Mouse (Mus musculus): Measurements from ENCODE around the gene Fastk. TPM values are rescaled to one million over a fixed set of nuclear protein-coding genes. Genes with fewer than 3 reads are reported as not detected.

Fastk gene
- total and polyA plus RNA-seq, 2 experiments from 2014 or later, result 223 to 368 TPM

- no peak for ATAC-seq (ENCODE audit: insufficient read depth, low read depth)
- Histone ChIP-seq H3K27me3 (ENCODE audit: control insufficient read depth, insufficient read depth, low read length) (no peaks in the 10 kb centered on the region), H3K27ac (ENCODE audit: low read depth) (no peak overlapping the region), H3K9me3 (replicated peaks; ENCODE audit: control insufficient read depth, low read length) (no peaks in the 10 kb centered on the region), H3K4me3 (ENCODE audit: low read depth, low read length) (no peak overlapping the region), H3K4me1 (ENCODE audit: control insufficient read depth, insufficient read depth) (0 out of 2 replicates have a peak, but pooled peaks cover 2% of the 10 kb centered on the region), H3K36me3 (replicated peaks; ENCODE audit: control insufficient read depth, insufficient read depth, low read length) (0 out of 2 replicates have a peak, but pooled peaks cover 2% of the 10 kb centered on the region), H3K9ac (replicated peaks; ENCODE audit: low read depth, low read length) (no peak overlapping the region), H3K4me2 (ENCODE audit: low read depth, low read length) (no peak overlapping the region)
- no peak for DNase-seq (ENCODE audit: low spot score)
- WGBS, result 64% methylated on average over 12 of the region's 12 CpGs
- TF ChIP-seq EP300 (IDR thresholded peaks at IDR 0.05; ENCODE audit: low read depth) (no peak), CTCF (IDR thresholded peaks at IDR 0.05; ENCODE audit: low read depth) (no peak)
Measured at GRCm38 (mm10) chr5:24466762-24467161, 21.7 kb upstream of the Fastk start.

- no peaks in the 10 kb centered on the region for H3K9me3 ChIP-seq (replicated peaks; ENCODE audit: control insufficient read depth, low read length)
- H3K4me2 ChIP-seq (ENCODE audit: low read depth, low read length), result peak overlapping the region; percentile 30; the same call in 1 of the 2 replicates
- 63% methylated on average over 7 of the region's 7 CpGs for WGBS
- no peak for TF ChIP-seq EP300 (IDR thresholded peaks at IDR 0.05; ENCODE audit: low read depth)
- TF ChIP-seq CTCF (IDR thresholded peaks at IDR 0.05; ENCODE audit: low read depth), result no peak
- H3K4me1 ChIP-seq (ENCODE audit: control insufficient read depth, insufficient read depth), result peaks cover 15% of the 10 kb centered on the region
- H3K36me3 ChIP-seq (replicated peaks; ENCODE audit: control insufficient read depth, insufficient read depth, low read length), result 0 out of 2 replicates have a peak, but pooled peaks cover 5% of the 10 kb centered on the region
- H3K9ac ChIP-seq (replicated peaks; ENCODE audit: low read depth, low read length), result 0 out of 2 replicates have a peak overlapping the region, but pooled peaks have one; percentile 20
- ATAC-seq (ENCODE audit: insufficient read depth, low read depth) (no peak), DNase-seq (ENCODE audit: low spot score) (no peak)
- H3K4me3 ChIP-seq (ENCODE audit: low read depth, low read length), result no peak overlapping the region
- H3K27ac ChIP-seq (ENCODE audit: low read depth), result peak overlapping the region; percentile 73
- H3K27me3 ChIP-seq (ENCODE audit: control insufficient read depth, insufficient read depth, low read length), result no peaks in the 10 kb centered on the region
Measured at GRCm38 (mm10) chr5:24455613-24456012, 10.5 kb upstream of the Fastk start.

GRCm38 (mm10) chr5:24455076-24455475 lies 10.0 kb upstream of the Fastk start:
- 64% methylated on average over 3 of the region's 3 CpGs for WGBS
- Histone ChIP-seq H3K27me3 (ENCODE audit: control insufficient read depth, insufficient read depth, low read length) (no peaks in the 10 kb centered on the region), H3K9me3 (replicated peaks; ENCODE audit: control insufficient read depth, low read length) (no peaks in the 10 kb centered on the region), H3K36me3 (replicated peaks; ENCODE audit: control insufficient read depth, insufficient read depth, low read length) (0 out of 2 replicates have a peak, but pooled peaks cover 5% of the 10 kb centered on the region), H3K4me1 (ENCODE audit: control insufficient read depth, insufficient read depth) (peaks cover 15% of the 10 kb centered on the region), H3K27ac (ENCODE audit: low read depth) (peak overlapping the region; percentile 73), H3K4me3 (ENCODE audit: low read depth, low read length) (no peak overlapping the region), H3K9ac (replicated peaks; ENCODE audit: low read depth, low read length) (0 out of 2 replicates have a peak overlapping the region, but pooled peaks have one; percentile 20), H3K4me2 (ENCODE audit: low read depth, low read length) (peak overlapping the region; percentile 30; the same call in 1 of the 2 replicates)
- ATAC-seq (ENCODE audit: insufficient read depth, low read depth), result no peak
- no peak for DNase-seq (ENCODE audit: low spot score)
- no peak for TF ChIP-seq CTCF (IDR thresholded peaks at IDR 0.05; ENCODE audit: low read depth)
- TF ChIP-seq EP300 (IDR thresholded peaks at IDR 0.05; ENCODE audit: low read depth), result no peak

- no peak for DNase-seq (ENCODE audit: low spot score)
Measured at GRCm38 (mm10) chr5:24453985-24454303, 8.9 kb upstream of the Fastk start.

GRCm38 (mm10) chr5:24453283-24453984 lies 8.3 kb upstream of the Fastk start:
- Histone ChIP-seq H3K4me1 (ENCODE audit: control insufficient read depth, insufficient read depth) (peaks cover 15% of the 10 kb centered on the region), H3K9me3 (replicated peaks; ENCODE audit: control insufficient read depth, low read length) (no peaks in the 10 kb centered on the region), H3K27ac (ENCODE audit: low read depth) (peak overlapping the region; percentile 89; the same call in 1 of the 2 replicates), H3K36me3 (replicated peaks; ENCODE audit: control insufficient read depth, insufficient read depth, low read length) (0 out of 2 replicates have a peak, but pooled peaks cover 5% of the 10 kb centered on the region), H3K4me3 (ENCODE audit: low read depth, low read length) (peak overlapping the region; percentile 81), H3K27me3 (ENCODE audit: control insufficient read depth, insufficient read depth, low read length) (no peaks in the 10 kb centered on the region), H3K9ac (replicated peaks; ENCODE audit: low read depth, low read length) (peak overlapping the region; percentile 81), H3K4me2 (ENCODE audit: low read depth, low read length) (peak overlapping the region; percentile 99)
- ATAC-seq (ENCODE audit: insufficient read depth, low read depth) (no peak), DNase-seq (ENCODE audit: low spot score) (no peak)
- TF ChIP-seq CTCF (IDR thresholded peaks at IDR 0.05; ENCODE audit: low read depth), result no peak
- no peak for TF ChIP-seq EP300 (IDR thresholded peaks at IDR 0.05; ENCODE audit: low read depth)
- 38% methylated on average over 5 of the region's 5 CpGs for WGBS

More at GRCm38 (mm10) chr5:24453985-24454303, 8.9 kb upstream of the Fastk start:
- Histone ChIP-seq H3K4me2 (ENCODE audit: low read depth, low read length) (peak overlapping the region; percentile 99), H3K27me3 (ENCODE audit: control insufficient read depth, insufficient read depth, low read length) (no peaks in the 10 kb centered on the region), H3K9ac (replicated peaks; ENCODE audit: low read depth, low read length) (no peak overlapping the region), H3K4me3 (ENCODE audit: low read depth, low read length) (peak overlapping the region; percentile 81; the same call in 1 of the 2 replicates), H3K4me1 (ENCODE audit: control insufficient read depth, insufficient read depth) (peaks cover 15% of the 10 kb centered on the region), H3K9me3 (replicated peaks; ENCODE audit: control insufficient read depth, low read length) (no peaks in the 10 kb centered on the region), H3K36me3 (replicated peaks; ENCODE audit: control insufficient read depth, insufficient read depth, low read length) (0 out of 2 replicates have a peak, but pooled peaks cover 5% of the 10 kb centered on the region), H3K27ac (ENCODE audit: low read depth) (peak overlapping the region; percentile 89; the same call in 1 of the 2 replicates)
- no peak for ATAC-seq (ENCODE audit: insufficient read depth, low read depth)
- 23% methylated on average over 2 of the region's 2 CpGs for WGBS
- TF ChIP-seq EP300 (IDR thresholded peaks at IDR 0.05; ENCODE audit: low read depth) (no peak), CTCF (IDR thresholded peaks at IDR 0.05; ENCODE audit: low read depth) (no peak)

Data from heart, postnatal 0 days (tissue).